Mouse (Mus musculus) heart, postnatal 36 days (tissue): Measurements from ENCODE around the gene Efcab14. TPM values are rescaled to one million over a fixed set of nuclear protein-coding genes. Genes with fewer than 3 reads are reported as not detected.

Experiments
- total RNA-seq, 2 experiments: library from RNA; stranded (reverse); gene quantifications; 2 replicates each; pipeline ENCODE4 v1.2.3; 2021

Efcab14 gene
- total RNA-seq, 2 experiments from 2014 or later = 38.1 to 40.8 TPM

Other genes with a start within 250 kb of the Efcab14 start
- gene Cyp4a14, start 241.6 kb upstream of the Efcab14 start, total RNA-seq = not detected
- under 1 TPM; 0.14 to 0.42 TPM for gene Cyp4a10, start 219.5 kb upstream of the Efcab14 start, total RNA-seq
- gene Cyp4a31, start 174.1 kb upstream of the Efcab14 start, total RNA-seq = not detected
- not detected for gene Cyp4a32, start 136.8 kb upstream of the Efcab14 start, total RNA-seq
- 10 to 100 TPM; 36.1 to 36.3 TPM for gene Cyp4b1, start 90.0 kb upstream of the Efcab14 start, total RNA-seq
- gene Tex38, start 43.3 kb downstream of the Efcab14 start, total RNA-seq = under 1 TPM; 0.39 to 0.68 TPM
- gene Atpaf1, start 47.1 kb downstream of the Efcab14 start, total RNA-seq = 10 to 100 TPM; 82.3 to 95.1 TPM
- gene Mob3c, start 90.3 kb downstream of the Efcab14 start, total RNA-seq = 1 to 10 TPM; 4.7 to 5.4 TPM
- 10 to 100 TPM; 22.8 to 23.8 TPM for gene Mknk1, start 101.5 kb downstream of the Efcab14 start, total RNA-seq
- not detected for gene Kncn, start 146.7 kb downstream of the Efcab14 start, total RNA-seq
- gene 6430628N08Rik, start 152.9 kb downstream of the Efcab14 start, total RNA-seq = not detected
- not detected for gene Dmbx1, start 202.2 kb downstream of the Efcab14 start, total RNA-seq